Mouse (Mus musculus) lung, postnatal 0 days (tissue): ENCODE measurements at regions not wholly inside any gene's neighbourhood (a gene's known extent, or its start where the extent isn't known, plus 50 kb on each side); places are given as distances from the start of the nearest gene placed in this dataset.

Source experiments
- ATAC-seq: fragments of 200-750 bp; cut with Nextera tagmentation; 2 replicates; pipeline ENCODE4 v1.8.0; 2017; ENCODE audit warnings: moderate library complexity
- DNase-seq: peaks from one replicate; pipeline ENCODE4 v3.0.0-alpha.2; 2016; ENCODE audit warnings: low spot score
- H3K27ac ChIP-seq: fragments of 300-500 bp; sonication (generic); 2 replicates; pipeline ENCODE4 v1.5.1; 2014; ENCODE audit warnings: antibody characterized with exemption, mild to moderate bottlenecking, low read length, mixed read lengths
- H3K27me3 ChIP-seq: fragments of 300-500 bp; sonication (generic); replicated peaks from 2 replicates; pipeline ENCODE4 v1.6.1; 2014; ENCODE audit warnings: low read length, mixed read lengths; ENCODE audit not compliant: insufficient read depth
- H3K36me3 ChIP-seq: fragments of 300-500 bp; sonication (generic); 2 replicates; pipeline ENCODE4 v1.6.1; 2014; ENCODE audit warnings: low read length, mixed read lengths; ENCODE audit not compliant: insufficient read depth
- H3K4me1 ChIP-seq: fragments of 300-500 bp; sonication (generic); 2 replicates; pipeline ENCODE4 v1.6.1; 2014; ENCODE audit warnings: antibody characterized with exemption, low read depth, low read length, mixed read lengths; ENCODE audit not compliant: insufficient read depth
- H3K4me2 ChIP-seq: fragments of 300-500 bp; sonication (generic); replicated peaks from 2 replicates; pipeline ENCODE4 v1.6.1; 2014; ENCODE audit warnings: low read depth, mild to moderate bottlenecking, low read length, moderate library complexity, mixed read lengths
- H3K4me3 ChIP-seq: fragments of 300-500 bp; sonication (generic); 2 replicates; pipeline ENCODE4 v1.5.1; 2014; ENCODE audit warnings: low read depth, low read length
- H3K9ac ChIP-seq: fragments of 300-500 bp; sonication (generic); replicated peaks from 2 replicates; pipeline ENCODE4 v1.6.1; 2014; ENCODE audit warnings: low read depth, mild to moderate bottlenecking
- H3K9me3 ChIP-seq: fragments of 300-500 bp; sonication (generic); 2 replicates; pipeline ENCODE4 v1.6.1; 2016; ENCODE audit warnings: low read length, mixed read lengths
- CTCF ChIP-seq: IDR thresholded peaks from 2 replicates; pipeline ENCODE4 v1.5.1; 2016; ENCODE audit warnings: antibody characterized with exemption, mild to moderate bottlenecking
- EP300 ChIP-seq: IDR thresholded peaks from 2 replicates; pipeline ENCODE4 v1.6.1; 2016; ENCODE audit warnings: antibody characterized with exemption, mild to moderate bottlenecking, control low read depth
- WGBS: fragments of 180-500 bp; shearing (Covaris S2); extraction: QIAGEN DNeasy Blood & Tissue Kit; methylation state at CpG from one replicate; pipeline ENCODE4 v1.1.7; 2014; 5-methylcytosine and 5-hydroxymethylcytosine counted together

DNA sequence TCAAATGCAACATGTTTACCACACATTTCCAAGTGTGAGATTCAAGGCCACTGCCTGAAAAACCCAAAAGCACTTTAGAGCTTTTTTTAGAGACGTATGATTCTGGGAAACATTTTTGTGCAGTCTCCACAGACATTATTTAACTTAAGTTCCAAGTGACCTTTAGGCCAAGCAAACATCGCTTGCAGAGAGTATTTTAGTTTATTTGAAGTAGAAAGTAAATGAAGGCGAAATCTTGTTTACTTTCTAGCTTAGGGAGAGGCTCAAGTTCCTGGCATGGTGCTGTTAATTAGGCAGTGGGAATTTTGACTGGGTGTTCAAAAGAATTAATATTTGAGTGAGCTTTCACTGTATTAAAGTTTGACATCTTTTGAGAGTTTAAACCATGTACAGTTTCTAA, 624.4 kb downstream of the Stim2 start:
- peak; percentile 17 for DNase-seq
- no peak for TF ChIP-seq EP300
- no peak for TF ChIP-seq CTCF
- no peaks in the 10 kb centered on the region for H3K27me3 ChIP-seq
- H3K9ac ChIP-seq, result no peak overlapping the region
- H3K36me3 ChIP-seq, result no peaks in the 10 kb centered on the region
- H3K27ac ChIP-seq, result no peak overlapping the region
- H3K4me2 ChIP-seq, result no peak overlapping the region
- H3K9me3 ChIP-seq, result no peaks in the 10 kb centered on the region
- no peaks in the 10 kb centered on the region for H3K4me1 ChIP-seq
- 8% methylated on average over 3 of the region's 3 CpGs for WGBS
- ATAC-seq, result no peak
- H3K4me3 ChIP-seq, result no peak overlapping the region

DNA sequence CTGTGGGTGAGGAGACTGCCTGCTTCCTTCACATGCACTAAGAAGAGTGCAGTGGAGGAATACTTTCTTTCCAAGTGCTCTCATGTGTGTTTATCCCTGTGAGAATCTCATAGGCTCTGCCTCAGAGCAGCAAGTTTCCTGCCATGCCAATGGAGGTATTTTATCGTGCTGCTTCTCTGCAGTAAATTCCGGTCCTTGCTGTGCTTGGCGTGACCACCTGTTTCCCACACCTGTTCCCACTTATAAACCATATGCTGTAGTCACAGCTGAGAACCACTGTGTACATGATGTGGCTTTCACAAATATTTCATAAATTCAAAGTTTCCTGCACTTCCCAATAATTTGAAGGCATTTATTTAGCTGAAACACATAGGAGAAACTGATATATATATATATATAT, 634.0 kb downstream of the Stim2 start:
- WGBS, result 82% methylated on average over 3 of the region's 3 CpGs
- no peak for TF ChIP-seq CTCF
- TF ChIP-seq EP300, result no peak
- no peak overlapping the region for H3K4me2 ChIP-seq
- H3K4me3 ChIP-seq, result no peak overlapping the region
- H3K4me1 ChIP-seq, result no peaks in the 10 kb centered on the region
- H3K36me3 ChIP-seq, result no peaks in the 10 kb centered on the region
- DNase-seq (no peak), ATAC-seq (no peak)
- H3K9me3 ChIP-seq, result no peaks in the 10 kb centered on the region
- H3K27me3 ChIP-seq, result no peaks in the 10 kb centered on the region
- no peak overlapping the region for H3K9ac ChIP-seq
- no peak overlapping the region for H3K27ac ChIP-seq
